In the genomic region with DNA sequence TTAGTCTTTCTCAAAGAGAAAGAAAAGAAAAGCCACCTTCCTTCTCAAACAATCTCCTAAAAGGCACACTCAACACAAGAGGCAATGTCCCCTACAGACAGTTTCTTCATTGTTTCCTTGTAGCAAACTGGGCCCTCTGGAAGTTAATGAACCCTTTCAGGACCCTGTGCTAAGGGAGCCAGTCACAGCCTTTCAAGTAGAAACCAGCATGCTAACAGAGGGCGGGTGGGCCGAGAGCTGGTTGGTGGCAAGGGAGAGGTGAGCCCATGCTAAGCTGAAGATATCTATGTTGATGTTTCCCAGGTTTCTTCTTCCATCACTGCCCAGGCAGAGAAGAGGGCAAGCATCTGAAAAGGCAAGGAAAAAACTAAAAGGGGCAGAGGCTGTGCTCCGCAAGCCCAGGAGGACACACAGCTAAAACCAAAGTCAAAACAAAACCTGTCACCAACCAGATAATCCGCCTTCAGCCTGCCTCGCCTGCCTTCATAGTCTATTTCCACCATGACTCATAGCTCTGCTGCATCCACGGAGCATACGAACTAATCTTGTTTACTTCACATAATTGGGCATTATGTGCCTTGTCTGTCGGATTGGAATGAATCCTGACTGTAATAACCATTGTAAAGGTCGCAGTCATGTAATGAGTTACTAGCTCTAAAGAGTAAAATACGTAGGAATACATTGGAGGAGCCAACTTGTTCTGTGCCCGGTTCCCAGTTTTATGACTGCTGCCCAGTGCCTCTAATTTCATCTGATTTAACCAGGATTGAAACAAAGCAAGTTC, we compare ENCODE assay signal across 18 mouse cellular contexts. TPM values are rescaled to one million over a fixed set of nuclear protein-coding genes. Genes with fewer than 3 reads are reported as not detected.
DNase-seq lines count a peak whose midpoint lies in the region; ATAC-seq and TF ChIP-seq lines count a peak whose summit lies in the region.
"Had no signal": no experiment of that assay in that cellular context is flagged by ENCODE, and none has a peak within 500 bp of the region (broad histone marks: within the 10 kb centered on the region; RNA-seq: fewer than 3 reads in every experiment).

No protein-coding gene starts in this region.

- H3K4me1 ChIP-seq in kidney, embryonic 16.5 days (ENCODE audit: insufficient read depth, low read length) = peaks cover 18% of the 10 kb centered on the region
- H3K4me1 ChIP-seq in MEL (ENCODE audit: control insufficient read depth in 1 of 2, insufficient read depth in 2 of 2, low read length in 2 of 2) = peaks cover 5 to 13% of the 10 kb centered on the region in 2 experiments; a peak in 3 of 4 replicates
- H3K4me1 ChIP-seq in intestine, postnatal 0 days (replicated peaks; ENCODE audit: control insufficient read depth, insufficient read depth, low read length) = no peaks in the 10 kb centered on the region
- H3K4me1 ChIP-seq: liver, embryonic 15.5 days; stomach, embryonic 15.5 days had no signal

- no peak for TF ChIP-seq CTCF in MEL (IDR thresholded peaks at IDR 0.05 in 2 of 3, conservative IDR thresholded peaks at IDR 0.05 in 1 of 3; ENCODE audit: control insufficient read depth in 1 of 3, insufficient read depth in 1 of 3, low read depth in 2 of 3, low read length in 3 of 3, poor library complexity in 1 of 3, severe bottlenecking in 1 of 3)
- no peak for TF ChIP-seq CTCF in intestine, postnatal 0 days (IDR thresholded peaks at IDR 0.05; ENCODE audit: low read depth)

- H3K27ac ChIP-seq in kidney, embryonic 16.5 days (ENCODE audit: low read length) = peak overlapping the region; percentile 72
- no peak overlapping the region for H3K27ac ChIP-seq in MEL (ENCODE audit: control insufficient read depth, low read depth, low read length)
- H3K27ac ChIP-seq in intestine, postnatal 0 days (ENCODE audit: low read depth, low read length) = no peak overlapping the region
- H3K27ac ChIP-seq: hindbrain, embryonic 10.5 days; liver, embryonic 15.5 days; stomach, embryonic 15.5 days had no signal

- TF ChIP-seq RAD21 in MEL (IDR thresholded peaks at IDR 0.05; ENCODE audit: low read depth, low read length) = no peak

- H3K4me3 ChIP-seq in kidney, embryonic 16.5 days (ENCODE audit: low read length) = no peak overlapping the region
- no peak overlapping the region for H3K4me3 ChIP-seq in MEL (ENCODE audit: control insufficient read depth in 1 of 2, insufficient read depth in 1 of 2, low read depth in 2 of 2, low read length in 2 of 2)
- H3K4me3 ChIP-seq in intestine, postnatal 0 days (ENCODE audit: low read depth, low read length) = no peak overlapping the region
- H3K4me3 ChIP-seq: hindbrain, embryonic 10.5 days; liver, embryonic 15.5 days; stomach, embryonic 15.5 days had no signal

- H3K9me3 ChIP-seq in kidney, embryonic 16.5 days (ENCODE audit: low read length) = no peaks in the 10 kb centered on the region
- H3K9me3 ChIP-seq in MEL (replicated peaks; ENCODE audit: insufficient read depth, low read length) = no peaks in the 10 kb centered on the region
- no peaks in the 10 kb centered on the region for H3K9me3 ChIP-seq in intestine, postnatal 0 days (ENCODE audit: control insufficient read depth)
- H3K9me3 ChIP-seq: hindbrain, embryonic 10.5 days; liver, embryonic 15.5 days; stomach, embryonic 15.5 days had no signal

- TF ChIP-seq POLR2A in MEL (IDR thresholded peaks at IDR 0.05; ENCODE audit: control insufficient read depth in 1 of 2, insufficient read depth in 1 of 2, low read depth in 1 of 2, low read length in 2 of 2, poor library complexity in 1 of 2) = no peak

- 64% methylated on average over 11 of the region's 11 CpGs for WGBS in kidney, embryonic 16.5 days
- WGBS in intestine, postnatal 0 days = 48% methylated on average over 11 of the region's 11 CpGs

- no peaks in the 10 kb centered on the region for H3K79me2 ChIP-seq in MEL (ENCODE audit: control insufficient read depth, insufficient read depth, low read length, poor library complexity)

- ATAC-seq in kidney, embryonic 16.5 days (ENCODE audit: low FRiP score, low TSS enrichment) = peak; percentile 72; the same call in 1 of the 2 replicates
- ATAC-seq in intestine, postnatal 0 days = peak; percentile 53; the same call in 1 of the 2 replicates
- ATAC-seq in granulocyte monocyte progenitor cell, adult 5-6 weeks (replicated peaks; ENCODE audit: poor library complexity, severe bottlenecking) = no peak
- ATAC-seq: inflammation-experienced regulatory T-cells, adult 6 months had no signal

- H3K27me3 ChIP-seq in kidney, embryonic 16.5 days (ENCODE audit: insufficient read depth, low read length) = no peaks in the 10 kb centered on the region
- H3K27me3 ChIP-seq in MEL (ENCODE audit: control insufficient read depth in 1 of 2, insufficient read depth in 2 of 2, low read length in 2 of 2) = no peaks in the 10 kb centered on the region
- no peaks in the 10 kb centered on the region for H3K27me3 ChIP-seq in intestine, postnatal 0 days (replicated peaks; ENCODE audit: control insufficient read depth, insufficient read depth, low read length)
- H3K27me3 ChIP-seq: CH12.LX; liver, embryonic 15.5 days; stomach, embryonic 15.5 days had no signal

- 0 out of 2 replicates have a peak overlapping the region, but pooled peaks have one; percentile 18 for H3K4me2 ChIP-seq in kidney, embryonic 16.5 days (replicated peaks; ENCODE audit: low read depth, low read length)
- no peak overlapping the region for H3K4me2 ChIP-seq in intestine, postnatal 0 days (replicated peaks; ENCODE audit: low read depth)
- H3K4me2 ChIP-seq: liver, embryonic 15.5 days; stomach, embryonic 15.5 days had no signal

- no peak for DNase-seq in kidney, adult 18-20 months
- DNase-seq in MEL (ENCODE audit: low read depth, low spot score) (peak; percentile 29), NIH3T3 (ENCODE audit: low read depth) (peak; percentile 28)
- no peak for DNase-seq in right cerebral cortex, postnatal 4 days
- DNase-seq in adrenal gland, postnatal 10 days = no peak
- DNase-seq: cerebellum, adult 9-11 months; embryo, embryonic 11 days; gastrocnemius, postnatal 36 days; lung, postnatal 14 days; thymus, postnatal 14 days had no signal

- no peaks in the 10 kb centered on the region for H3K36me3 ChIP-seq in kidney, embryonic 16.5 days (ENCODE audit: insufficient read depth, low read length)
- peaks cover 0 to 10% of the 10 kb centered on the region in 2 experiments; a peak in 2 of 4 replicates for H3K36me3 ChIP-seq in MEL (ENCODE audit: control insufficient read depth in 1 of 2, insufficient read depth in 2 of 2, low read length in 2 of 2)
- no peaks in the 10 kb centered on the region for H3K36me3 ChIP-seq in intestine, postnatal 0 days (ENCODE audit: control insufficient read depth, insufficient read depth)
- H3K36me3 ChIP-seq: hindbrain, embryonic 10.5 days; liver, embryonic 15.5 days; stomach, embryonic 15.5 days had no signal

- no peak for TF ChIP-seq EP300 in MEL (IDR thresholded peaks at IDR 0.05; ENCODE audit: low read depth in 1 of 2, low read length in 2 of 2)

- no peak overlapping the region for H3K9ac ChIP-seq in kidney, embryonic 16.5 days (replicated peaks; ENCODE audit: low read length)
- no peak overlapping the region for H3K9ac ChIP-seq in MEL (ENCODE audit: control insufficient read depth, low read depth, low read length, poor library complexity, severe bottlenecking)
- no peak overlapping the region for H3K9ac ChIP-seq in intestine, postnatal 0 days (ENCODE audit: low read depth, low read length)
- H3K9ac ChIP-seq: liver, embryonic 15.5 days; stomach, embryonic 15.5 days had no signal

TF ChIP-seq in MEL, 35 proteins besides CTCF, POLR2A, EP300 and RAD21:
- no peak for TF ChIP-seq POLR2AphosphoS5 (IDR thresholded peaks at IDR 0.05; ENCODE audit: borderline replicate concordance, low read depth, low read length)

RNA-seq across cellular contexts. Expression of a gene that starts 25.5 kb away (rescaled TPM):
- polyA plus RNA-seq in kidney, embryonic 16.5 days (2015; fragmentation: Nextera tagmentation; extraction: Ambion mirVana) = 1.6 and 1.9 TPM in 2 replicates
- 0.04 TPM in 1 of 2 replicates, not detected in the other for total RNA-seq in MEL (2012; rRNA removed)
- polyA plus RNA-seq in MEL (2012; ENCODE audit: insufficient read depth in 1 of 2, insufficient read length in 2 of 2, low read depth in 1 of 2, low replicate concordance in 2 of 2, missing spikeins in 1 of 2) = not detected
- 0.16 and 0.27 TPM in 2 replicates for polyA plus RNA-seq in intestine, postnatal 0 days (2015; fragmentation: Nextera tagmentation; extraction: Ambion mirVana)
- not detected in 2 replicates for total RNA-seq in granulocyte monocyte progenitor cell, adult 5-6 weeks (2014; fragmentation: Nextera tagmentation)
- total RNA-seq in granulocyte monocyte progenitor cell, adult 5-6 weeks (2017) = not detected in 2 replicates
- total RNA-seq in adrenal gland, postnatal 10 days (2021) = 1 to 10 TPM; 2.8 to 3.5 TPM
- total RNA-seq: CH12.LX; gastrocnemius, postnatal 36 days had no signal
- polyA plus RNA-seq: inflammation-experienced regulatory T-cells, adult 6 months; liver, embryonic 15.5 days had no signal

RNA-seq across cellular contexts. Expression of a gene that starts 34.8 kb away (rescaled TPM):
- 11.9 and 16.5 TPM in 2 replicates for polyA plus RNA-seq in kidney, embryonic 16.5 days (2015; fragmentation: Nextera tagmentation; extraction: Ambion mirVana)
- 5.0 and 5.3 TPM in 2 replicates for total RNA-seq in MEL (2012; rRNA removed)
- 10 to 100 TPM in 1 of 2 experiments, not detected in 1; 19.8 TPM for polyA plus RNA-seq in MEL (2012; ENCODE audit: insufficient read depth in 1 of 2, insufficient read length in 2 of 2, low read depth in 1 of 2, low replicate concordance in 2 of 2, missing spikeins in 1 of 2)
- 9.6 TPM in 2 replicates for polyA plus RNA-seq in intestine, postnatal 0 days (2015; fragmentation: Nextera tagmentation; extraction: Ambion mirVana)
- total RNA-seq in granulocyte monocyte progenitor cell, adult 5-6 weeks (2014; fragmentation: Nextera tagmentation) = 43.6 and 49.0 TPM in 2 replicates
- 4.5 and 6.4 TPM in 2 replicates for total RNA-seq in granulocyte monocyte progenitor cell, adult 5-6 weeks (2017)
- 10 to 100 TPM; 15.0 to 15.1 TPM for total RNA-seq in adrenal gland, postnatal 10 days (2021)

Comparison
In these comparisons a context has a peak if more than half of its experiments do, and no peak if none do; other contexts are left out.
1. DNase-seq: peak in MEL (single experiment) and NIH3T3 (single experiment); none in kidney, adult 18-20 months (single experiment), right cerebral cortex, postnatal 4 days (single experiment) and adrenal gland, postnatal 10 days (single experiment).